Mouse (Mus musculus) sigmoid colon, adult 10 weeks (tissue): ENCODE data around the gene Tagap1. TPM values are rescaled to one million over a fixed set of nuclear protein-coding genes. Genes with fewer than 3 reads are reported as not detected.

ENCODE experiments used
- polyA plus RNA-seq: library from polyadenylated mRNA; stranded (reverse); fragments of 350-450 nt; fragmentation: Illumina TruSeq; extraction: RNeasy Lipid Tissue Mini Kit (QIAGEN cat#74804); gene quantifications from one replicate; pipeline ENCODE4 v1.2.3, GENCODE M21; 2014; ENCODE audit warnings: low read depth, low replicate concordance

The Tagap1 gene
- 16.6 TPM for polyA plus RNA-seq

DNA sequence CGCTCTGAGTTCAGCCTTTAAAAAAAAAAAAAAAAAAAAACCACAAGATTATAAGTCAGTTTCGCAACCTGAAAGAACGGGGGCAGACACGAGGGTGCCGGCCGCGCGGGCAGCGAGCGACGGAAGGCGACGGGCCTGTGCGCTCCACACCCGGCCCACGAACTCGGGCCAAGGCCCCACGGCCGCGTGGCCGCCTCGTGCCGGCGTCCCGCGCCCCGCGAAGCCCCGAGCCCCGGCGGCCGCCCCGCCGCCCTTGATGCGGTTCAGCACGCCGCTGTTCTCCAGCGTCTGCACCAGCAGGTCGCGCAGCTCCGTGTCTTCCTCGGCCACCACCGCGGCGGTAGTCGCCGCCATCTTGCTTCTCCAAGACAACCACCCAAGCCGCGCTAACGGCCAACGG is at the start of gene Tagap1:
Gene Tagap1 (minus strand): TSS at position 381 of the 400 bp plus-strand sequence.

GRCm38 (mm10) chr17:6978287-6979248 is 17.6 kb upstream of the Tagap1 start, which contains the start of gene Gm49721:
Gene Gm49721, plus strand, starts transcription at chr17:6978904.

GRCm38 (mm10) chr17:6970334-6970733 is 9.4 kb upstream of the Tagap1 start, which contains the start of gene Rnaset2b:
Gene Rnaset2b, plus strand, starts transcription at chr17:6970634.

GRCm38 (mm10) chr17:6947984-6948768 is 12.8 kb downstream of the Tagap1 start, which contains the start of gene Rsph3b:
Gene Rsph3b, minus strand, starts transcription at chr17:6948682.

Other genes with a start within 250 kb of the Tagap1 start
- gene Ezr, start 178.4 kb downstream of the Tagap1 start, polyA plus RNA-seq: 277 TPM
- gene Rsph3b, start 12.5 kb downstream of the Tagap1 start, polyA plus RNA-seq: 35.3 TPM
- gene Rnaset2b, start 9.5 kb upstream of the Tagap1 start, polyA plus RNA-seq: 348 TPM
- not detected for gene Gm49721, start 17.7 kb upstream of the Tagap1 start, polyA plus RNA-seq
- not detected for gene Gm1604a, start 64.4 kb upstream of the Tagap1 start, polyA plus RNA-seq
- gene Rps6ka2, start 209.0 kb upstream of the Tagap1 start, polyA plus RNA-seq: 0.54 TPM